Mouse (Mus musculus): Measurements from ENCODE around the gene Olfr293.

GRCm38 (mm10) chr7:86616543-86616942, 32.3 kb upstream of the Olfr293 start, which contains the start of gene Olfr294:
- TF ChIP-seq ZC3H11A (IDR thresholded peaks at IDR 0.05; ENCODE audit: borderline replicate concordance, low read depth, low read length) (no peak), CHD2 (IDR thresholded peaks at IDR 0.05; ENCODE audit: low read depth, low read length) (no peak), ZNF384 (IDR thresholded peaks at IDR 0.05; ENCODE audit: low read depth, low read length) (no peak), HCFC1 (IDR thresholded peaks at IDR 0.05; ENCODE audit: borderline replicate concordance, insufficient read depth, low read length) (no peak)

Measured in ES-E14 (cell line).